Mouse (Mus musculus): ENCODE measurements around the gene Nphs1.

Gene Nphs1

GRCm38 (mm10) chr7:30457629-30458330 is at the start of gene Nphs1, which contains the start of gene Kirrel2:
Nphs1 (plus strand) TSS chr7:30458315.
Kirrel2 (minus strand) TSS chr7:30457690.
- in situ Hi-C loops (cut with MboI; ENCODE audit: low pct_unique_long_range_greater_than_20kb in 1 of 2, low sequenced_read_pairs in 2 of 2, unreplicated experiment in 1 of 2) = no loop called here

- in situ Hi-C loops (cut with MboI; ENCODE audit: low pct_unique_long_range_greater_than_20kb in 1 of 2, low sequenced_read_pairs in 2 of 2, unreplicated experiment in 1 of 2) = no loop called here
These were observed 49.5 kb upstream of the Nphs1 start for GRCm38 (mm10) chr7:30408639-30409038.

GRCm38 (mm10) chr7:30409789-30410188 is 48.3 kb upstream of the Nphs1 start:
- in situ Hi-C loops (cut with MboI; ENCODE audit: low pct_unique_long_range_greater_than_20kb in 1 of 2, low sequenced_read_pairs in 2 of 2, unreplicated experiment in 1 of 2) = no loop called here

GRCm38 (mm10) chr7:30411023-30411422 is 47.1 kb upstream of the Nphs1 start:
- in situ Hi-C loops (cut with MboI; ENCODE audit: low pct_unique_long_range_greater_than_20kb in 1 of 2, low sequenced_read_pairs in 2 of 2, unreplicated experiment in 1 of 2) = no loop called here

- in situ Hi-C loops (cut with MboI; ENCODE audit: low pct_unique_long_range_greater_than_20kb in 1 of 2, low sequenced_read_pairs in 2 of 2, unreplicated experiment in 1 of 2) = no loop called here
These were observed 45.4 kb upstream of the Nphs1 start for GRCm38 (mm10) chr7:30412735-30413147.

GRCm38 (mm10) chr7:30413596-30413995 is 44.5 kb upstream of the Nphs1 start, which contains the start of gene Tyrobp:
Tyrobp (plus strand) TSS chr7:30413760.
- in situ Hi-C loops (cut with MboI; ENCODE audit: low pct_unique_long_range_greater_than_20kb in 1 of 2, low sequenced_read_pairs in 2 of 2, unreplicated experiment in 1 of 2) = no loop called here

- in situ Hi-C loops (cut with MboI; ENCODE audit: low pct_unique_long_range_greater_than_20kb in 1 of 2, low sequenced_read_pairs in 2 of 2, unreplicated experiment in 1 of 2) = no loop called here
These were observed 40.3 kb upstream of the Nphs1 start for GRCm38 (mm10) chr7:30417856-30418255.

GRCm38 (mm10) chr7:30419561-30420499 is 38.3 kb upstream of the Nphs1 start, which contains the start of gene Hcst:
Hcst (minus strand) TSS chr7:30419854.
- in situ Hi-C loops (cut with MboI; ENCODE audit: low pct_unique_long_range_greater_than_20kb in 1 of 2, low sequenced_read_pairs in 2 of 2, unreplicated experiment in 1 of 2) = no loop called here

GRCm38 (mm10) chr7:30420673-30421072 is 37.4 kb upstream of the Nphs1 start:
- in situ Hi-C loops (cut with MboI; ENCODE audit: low pct_unique_long_range_greater_than_20kb in 1 of 2, low sequenced_read_pairs in 2 of 2, unreplicated experiment in 1 of 2) = no loop called here

- in situ Hi-C loops (cut with MboI; ENCODE audit: low pct_unique_long_range_greater_than_20kb in 1 of 2, low sequenced_read_pairs in 2 of 2, unreplicated experiment in 1 of 2) = no loop called here
These were observed 36.8 kb upstream of the Nphs1 start, which contains the start of gene Nfkbid for GRCm38 (mm10) chr7:30421175-30421889. Nfkbid (plus strand) TSS chr7:30421732.

GRCm38 (mm10) chr7:30421890-30422435 is 36.2 kb upstream of the Nphs1 start:
- in situ Hi-C loops (cut with MboI; ENCODE audit: low pct_unique_long_range_greater_than_20kb in 1 of 2, low sequenced_read_pairs in 2 of 2, unreplicated experiment in 1 of 2) = no loop called here

- in situ Hi-C loops (cut with MboI; ENCODE audit: low pct_unique_long_range_greater_than_20kb in 1 of 2, low sequenced_read_pairs in 2 of 2, unreplicated experiment in 1 of 2) = no loop called here
These were observed 35.6 kb upstream of the Nphs1 start for GRCm38 (mm10) chr7:30422560-30422959.

GRCm38 (mm10) chr7:30423071-30423641 is 35.0 kb upstream of the Nphs1 start:
- in situ Hi-C loops (cut with MboI; ENCODE audit: low pct_unique_long_range_greater_than_20kb in 1 of 2, low sequenced_read_pairs in 2 of 2, unreplicated experiment in 1 of 2) = no loop called here

- in situ Hi-C loops (cut with MboI; ENCODE audit: low pct_unique_long_range_greater_than_20kb in 1 of 2, low sequenced_read_pairs in 2 of 2, unreplicated experiment in 1 of 2) = loop anchor here in 1 of 2 experiments (5.0 kb wide), 1 partner anchor 92 kb away; no protein-coding TSS in a partner anchor
These were observed 28.8 kb upstream of the Nphs1 start for GRCm38 (mm10) chr7:30429327-30429726.

- in situ Hi-C loops (cut with MboI; ENCODE audit: low pct_unique_long_range_greater_than_20kb in 1 of 2, low sequenced_read_pairs in 2 of 2, unreplicated experiment in 1 of 2) = no loop called here
These were observed 27.9 kb upstream of the Nphs1 start for GRCm38 (mm10) chr7:30430191-30430590.

- in situ Hi-C loops (cut with MboI; ENCODE audit: low pct_unique_long_range_greater_than_20kb in 1 of 2, low sequenced_read_pairs in 2 of 2, unreplicated experiment in 1 of 2) = no loop called here
These were observed 26.3 kb upstream of the Nphs1 start for GRCm38 (mm10) chr7:30431793-30432192.

GRCm38 (mm10) chr7:30434238-30434637 is 23.9 kb upstream of the Nphs1 start:
- in situ Hi-C loops (cut with MboI; ENCODE audit: low pct_unique_long_range_greater_than_20kb in 1 of 2, low sequenced_read_pairs in 2 of 2, unreplicated experiment in 1 of 2) = no loop called here

- in situ Hi-C loops (cut with MboI; ENCODE audit: low pct_unique_long_range_greater_than_20kb in 1 of 2, low sequenced_read_pairs in 2 of 2, unreplicated experiment in 1 of 2) = loop anchor here (5.0 kb wide), 1 partner anchor 38 kb away; no protein-coding TSS in a partner anchor
These were observed 23.4 kb upstream of the Nphs1 start for GRCm38 (mm10) chr7:30434701-30435100.

Data from mouse embryonic stem cell (cell line).